Mouse (Mus musculus): ENCODE measurements around the gene Fam102a.

The Fam102a gene

DNA sequence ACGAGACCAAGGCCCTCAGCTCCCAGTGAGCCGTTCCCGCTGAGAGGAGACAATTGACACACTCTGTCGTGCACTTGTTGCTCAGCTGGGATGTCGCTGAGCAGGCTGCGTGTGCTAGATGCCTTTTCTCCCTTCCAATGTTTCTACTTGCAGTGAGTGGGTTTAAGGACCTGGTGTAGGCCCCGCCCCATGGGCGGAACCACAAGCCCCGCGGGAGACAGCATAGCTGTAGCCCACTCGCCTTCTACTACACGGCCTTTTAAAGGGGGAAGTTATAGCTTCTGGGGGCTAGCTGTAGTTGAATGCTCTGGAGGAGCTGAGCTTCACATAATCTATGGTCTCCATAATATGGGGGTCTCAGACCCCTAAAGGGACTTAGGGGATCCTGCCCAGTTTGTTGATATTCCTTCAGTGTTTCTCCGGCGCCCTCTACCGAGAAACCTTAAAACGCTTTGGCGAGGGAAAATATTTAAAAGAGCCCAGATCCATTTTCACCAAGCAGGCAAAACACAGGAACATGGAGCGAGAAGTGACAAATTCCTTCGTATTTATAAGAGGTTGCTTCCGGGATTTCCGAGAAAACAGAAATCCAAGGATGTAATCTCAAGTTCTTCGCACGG, 75.6 kb downstream of the Fam102a start:
- DNase-seq = peak; percentile 62

DNA sequence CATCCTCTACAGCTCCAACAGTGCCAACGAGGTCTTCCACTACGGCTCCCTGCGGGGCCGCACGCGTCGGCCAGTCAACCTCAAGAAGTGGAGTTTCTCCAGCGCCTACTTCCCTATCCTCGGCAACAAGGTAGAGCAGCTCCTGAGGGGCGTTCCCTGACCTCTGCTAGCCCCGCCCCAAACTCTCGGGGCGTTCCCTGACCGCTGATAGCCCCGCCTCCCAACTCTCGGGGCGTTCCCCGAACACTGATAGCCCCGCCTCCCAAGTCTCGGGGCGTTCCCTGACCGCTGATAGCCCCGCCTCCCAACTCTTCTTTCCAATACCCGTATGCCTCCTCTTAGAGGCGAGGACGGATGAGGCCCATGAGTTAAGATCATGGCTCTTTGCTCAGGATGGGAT, 77.1 kb downstream of the Fam102a start:
- no peak for DNase-seq

DNA sequence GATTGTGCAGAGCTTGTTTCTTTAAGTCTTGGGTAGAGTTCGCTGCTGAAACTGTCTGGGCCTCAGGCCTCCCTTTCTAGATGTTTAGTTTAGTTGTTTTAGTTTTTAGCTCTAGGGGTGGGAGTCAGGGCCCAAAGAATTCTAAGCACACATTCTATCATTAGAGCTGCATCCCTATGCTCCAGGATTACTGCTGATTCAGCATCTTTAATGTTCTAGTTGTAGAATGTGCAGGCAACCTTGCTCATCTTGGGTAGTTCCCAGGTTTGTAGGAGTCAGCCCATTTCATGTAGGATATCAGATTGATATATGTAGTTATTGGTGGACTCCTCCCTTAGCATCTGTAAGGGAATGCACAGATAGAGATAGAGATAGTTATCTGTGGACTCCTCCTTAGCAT, 82.0 kb downstream of the Fam102a start:
- no peak for DNase-seq

DNA sequence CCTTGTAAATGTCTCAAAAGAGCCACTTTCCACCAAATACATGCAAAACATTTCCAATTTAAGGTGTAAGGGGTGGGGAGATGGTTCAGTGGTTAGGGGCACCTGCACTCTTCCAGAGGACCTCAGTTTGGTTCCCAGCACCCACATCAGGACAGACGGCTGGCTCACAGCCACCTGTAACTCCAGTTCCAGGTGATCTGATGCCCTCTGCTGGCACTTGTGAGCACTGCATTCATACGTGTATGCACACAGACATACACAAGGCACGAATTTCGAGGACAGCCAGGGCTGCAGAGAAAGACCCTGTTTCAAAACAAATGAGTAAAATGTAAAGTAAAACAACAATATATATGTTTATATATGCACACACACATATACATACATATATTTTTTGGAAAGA, 82.5 kb downstream of the Fam102a start:
- DNase-seq = no peak

DNA sequence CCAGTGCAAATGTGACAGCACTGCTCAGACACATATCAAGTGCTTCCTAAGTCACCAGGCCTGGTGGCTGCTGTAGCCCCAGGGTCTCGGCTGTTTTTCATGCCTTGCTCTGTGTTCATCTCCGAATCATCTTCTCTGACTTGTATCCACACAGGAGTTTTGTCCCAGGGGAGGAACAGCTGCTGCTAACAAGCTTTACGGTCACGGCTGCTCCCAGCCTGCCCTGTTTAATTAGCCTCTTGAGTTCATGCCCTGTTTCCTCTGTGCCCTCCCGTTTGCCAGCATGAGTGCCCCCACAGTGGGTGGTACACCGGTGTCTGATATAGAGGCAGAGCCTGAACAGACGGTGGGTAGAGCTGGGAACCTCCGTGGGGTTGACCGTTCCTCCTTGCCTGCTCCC, 82.9 kb downstream of the Fam102a start:
- DNase-seq = no peak
